In genomic region chr5:121945819-121946218, GRCm38 (mm10) we compare ENCODE assay signal across 9 mouse cellular contexts.
A peak's percentile ranks its signal among the peaks of the same experiment; 100 is the strongest.
DNase-seq lines count a peak whose midpoint lies in the region; ATAC-seq and TF ChIP-seq lines count a peak whose summit lies in the region.
"Had no signal": no experiment of that assay in that cellular context is flagged by ENCODE, and none has a peak within 500 bp of the region (broad histone marks: within the 10 kb centered on the region; RNA-seq: fewer than 3 reads in every experiment).

No protein-coding gene starts in this region.

- no peaks in the 10 kb centered on the region for H3K9me3 ChIP-seq in midbrain, embryonic 10.5 days (replicated peaks)
- H3K9me3 ChIP-seq in midbrain, embryonic 16.5 days (replicated peaks; ENCODE audit: control insufficient read depth, low read length, poor library complexity, severe bottlenecking), result no peaks in the 10 kb centered on the region
- no peaks in the 10 kb centered on the region for H3K9me3 ChIP-seq in hindbrain, postnatal 0 days (ENCODE audit: low read length)
- H3K9me3 ChIP-seq: heart, embryonic 13.5 days had no signal

- peak; percentile 75 for DNase-seq in midbrain, embryonic 10.5 days (ENCODE audit: low spot score)
- DNase-seq in adrenal gland, adult (ENCODE audit: inconsistent age in 2 of 2, low spot score in 1 of 2), result peak; percentile 65 to 88
- DNase-seq in cerebellum, adult 9-10 months, result peak; percentile 76
- peak; percentile 72 for DNase-seq in hindbrain, postnatal 0 days (ENCODE audit: low spot score)
- DNase-seq in urinary bladder, adult 2 months (ENCODE audit: low spot score), result peak; percentile 37

- H3K4me3 ChIP-seq in midbrain, embryonic 10.5 days, result no peak overlapping the region
- no peak overlapping the region for H3K4me3 ChIP-seq in midbrain, embryonic 16.5 days (ENCODE audit: low read depth, low read length)
- H3K4me3 ChIP-seq in hindbrain, postnatal 0 days (ENCODE audit: low read length), result no peak overlapping the region
- H3K4me3 ChIP-seq: heart, embryonic 13.5 days; myocyte had no signal

- 55% methylated on average over 6 of the region's 6 CpGs for WGBS in midbrain, embryonic 10.5 days
- WGBS in midbrain, embryonic 16.5 days, result 53% methylated on average over 6 of the region's 6 CpGs
- 48% methylated on average over 6 of the region's 6 CpGs for WGBS in hindbrain, postnatal 0 days

- H3K27ac ChIP-seq in midbrain, embryonic 10.5 days (replicated peaks), result 0 out of 2 replicates have a peak overlapping the region, but pooled peaks have one; percentile 17
- no peak overlapping the region for H3K27ac ChIP-seq in midbrain, embryonic 16.5 days (ENCODE audit: low read length)
- H3K27ac ChIP-seq in hindbrain, postnatal 0 days, result no peak overlapping the region
- H3K27ac ChIP-seq: heart, embryonic 13.5 days had no signal

- no peak for ATAC-seq in midbrain, embryonic 16.5 days
- no peak for ATAC-seq in hindbrain, postnatal 0 days
- peak; percentile 75 for ATAC-seq in megakaryocyte progenitor cell, adult 5-6 weeks (replicated peaks; ENCODE audit: poor library complexity)

- peak; percentile 83 for TF ChIP-seq CTCF in hindbrain, postnatal 0 days (IDR thresholded peaks at IDR 0.05; ENCODE audit: low read depth)

- peaks cover 37% of the 10 kb centered on the region for H3K4me1 ChIP-seq in midbrain, embryonic 10.5 days
- H3K4me1 ChIP-seq in midbrain, embryonic 16.5 days (ENCODE audit: control insufficient read depth, insufficient read depth, low read length), result peaks cover 21% of the 10 kb centered on the region
- peaks cover 15% of the 10 kb centered on the region; the same call in 1 of the 2 replicates for H3K4me1 ChIP-seq in hindbrain, postnatal 0 days (ENCODE audit: insufficient read depth, low read length)

- peaks cover 25% of the 10 kb centered on the region for H3K27me3 ChIP-seq in midbrain, embryonic 10.5 days (ENCODE audit: low read depth, poor library complexity, severe bottlenecking)
- no peaks in the 10 kb centered on the region for H3K27me3 ChIP-seq in midbrain, embryonic 16.5 days (ENCODE audit: control insufficient read depth, insufficient read depth, low read depth, low read length)
- H3K27me3 ChIP-seq in hindbrain, postnatal 0 days (ENCODE audit: insufficient read depth, low read length), result 0 out of 2 replicates have a peak, but pooled peaks cover 6% of the 10 kb centered on the region

- no peak overlapping the region for H3K4me2 ChIP-seq in midbrain, embryonic 16.5 days (ENCODE audit: low read length)
- H3K4me2 ChIP-seq in hindbrain, postnatal 0 days (ENCODE audit: low read depth, low read length), result no peak overlapping the region
- H3K4me2 ChIP-seq: heart, embryonic 13.5 days had no signal

- H3K36me3 ChIP-seq in midbrain, embryonic 10.5 days, result no peaks in the 10 kb centered on the region
- no peaks in the 10 kb centered on the region for H3K36me3 ChIP-seq in midbrain, embryonic 16.5 days (ENCODE audit: control insufficient read depth, insufficient read depth, low read length)
- H3K36me3 ChIP-seq in hindbrain, postnatal 0 days (ENCODE audit: insufficient read depth, low read length), result no peaks in the 10 kb centered on the region
- H3K36me3 ChIP-seq: heart, embryonic 13.5 days had no signal

- H3K9ac ChIP-seq in midbrain, embryonic 16.5 days (ENCODE audit: low read depth, low read length), result no peak overlapping the region
- H3K9ac ChIP-seq in hindbrain, postnatal 0 days (replicated peaks; ENCODE audit: low read length), result no peak overlapping the region
- H3K9ac ChIP-seq: heart, embryonic 13.5 days had no signal
